Mouse (Mus musculus): Measurements from ENCODE around the gene Olfr315. TPM values are rescaled to one million over a fixed set of nuclear protein-coding genes. Genes with fewer than 3 reads are reported as not detected.
"Not testable (repeated sequence)": the region's sequence is repeated elsewhere in the genome, so short reads cannot be mapped to it uniquely, and the experiment has no call there.

Olfr315 gene
- polyA plus RNA-seq, 1 experiment from 2014 or later = not detected

- H3K27ac ChIP-seq = no peak overlapping the region
- no peak for DNase-seq (ENCODE audit: extremely low spot score, low spot score)
- no peak overlapping the region for H3K4me3 ChIP-seq
- 0 out of 2 replicates have a peak, but pooled peaks cover 8% of the 10 kb centered on the region for H3K4me1 ChIP-seq
- WGBS = 90% methylated on average over 6 of the region's 6 CpGs
- no peaks in the 10 kb centered on the region for H3K36me3 ChIP-seq (replicated peaks)
- H3K9me3 ChIP-seq = no peaks in the 10 kb centered on the region
- H3K27me3 ChIP-seq (ENCODE audit: poor library complexity, severe bottlenecking) = no peaks in the 10 kb centered on the region
These were observed 17.7 kb downstream of the Olfr315 start for GRCm38 (mm10) chr11:58790646-58791045.

DNA sequence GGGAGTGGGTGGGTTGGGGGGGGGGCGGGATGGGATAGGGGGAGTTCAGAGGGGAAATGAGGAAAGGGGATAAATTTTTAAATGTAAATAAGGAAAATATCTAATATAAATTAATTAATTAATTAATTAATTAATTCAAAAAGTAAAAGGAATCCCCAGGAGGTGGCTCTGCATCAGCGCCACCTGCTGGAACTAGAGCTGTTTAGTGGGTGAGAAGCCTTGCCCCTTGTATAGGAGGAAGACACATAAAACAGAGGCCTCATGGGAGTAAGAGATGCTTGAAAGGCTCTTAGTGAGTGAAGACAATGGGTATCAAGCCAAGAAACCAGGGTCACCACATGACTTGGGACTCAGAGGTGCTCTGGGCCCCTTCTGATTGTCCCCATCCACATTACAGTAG, 22.9 kb downstream of the Olfr315 start:
- no peaks in the 10 kb centered on the region for H3K9me3 ChIP-seq
- H3K36me3 ChIP-seq (replicated peaks) = no peaks in the 10 kb centered on the region
- no peaks in the 10 kb centered on the region for H3K4me1 ChIP-seq
- DNase-seq (ENCODE audit: extremely low spot score, low spot score) = no peak
- 90% methylated on average over 2 of the region's 2 CpGs for WGBS
- no peak overlapping the region for H3K27ac ChIP-seq
- no peak overlapping the region for H3K4me3 ChIP-seq
- H3K27me3 ChIP-seq (ENCODE audit: poor library complexity, severe bottlenecking) = no peaks in the 10 kb centered on the region

DNA sequence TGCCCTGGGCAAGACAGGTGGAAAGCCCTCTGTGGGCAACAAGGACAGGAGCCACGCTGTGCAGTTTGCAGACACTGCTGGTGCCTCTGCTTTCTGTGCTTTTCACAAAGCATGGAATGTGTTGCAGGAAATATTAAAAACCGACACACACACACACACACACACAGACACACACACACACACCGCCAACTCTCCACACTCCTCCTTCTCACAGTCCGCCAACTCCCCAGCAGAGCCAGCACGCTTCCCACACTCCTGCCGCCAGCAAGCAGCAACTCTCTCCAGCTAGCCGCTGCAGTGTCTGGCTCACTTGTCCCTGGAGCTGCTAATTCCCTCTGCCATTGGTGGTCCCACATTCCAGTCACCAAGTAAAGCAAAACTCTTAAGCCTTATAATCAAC, 23.9 kb downstream of the Olfr315 start:
- no peaks in the 10 kb centered on the region for H3K36me3 ChIP-seq (replicated peaks)
- H3K9me3 ChIP-seq = no peaks in the 10 kb centered on the region
- H3K4me3 ChIP-seq = no peak overlapping the region
- no peak for DNase-seq (ENCODE audit: extremely low spot score, low spot score)
- H3K27me3 ChIP-seq (ENCODE audit: poor library complexity, severe bottlenecking) = no peaks in the 10 kb centered on the region
- H3K27ac ChIP-seq = no peak overlapping the region
- 79% methylated on average over 7 of the region's 7 CpGs for WGBS
- peaks cover 9% of the 10 kb centered on the region for H3K4me1 ChIP-seq

- H3K9me3 ChIP-seq = no peaks in the 10 kb centered on the region
- H3K27me3 ChIP-seq (ENCODE audit: poor library complexity, severe bottlenecking) = no peaks in the 10 kb centered on the region
- 80% methylated on average over 5 of the region's 5 CpGs for WGBS
- no peak overlapping the region for H3K4me3 ChIP-seq
- H3K36me3 ChIP-seq (replicated peaks) = no peaks in the 10 kb centered on the region
- peaks cover 17% of the 10 kb centered on the region for H3K4me1 ChIP-seq
- H3K27ac ChIP-seq = no peak overlapping the region
- DNase-seq (ENCODE audit: extremely low spot score, low spot score) = no peak
These were observed 26.8 kb downstream of the Olfr315 start for GRCm38 (mm10) chr11:58799747-58800146.

DNA sequence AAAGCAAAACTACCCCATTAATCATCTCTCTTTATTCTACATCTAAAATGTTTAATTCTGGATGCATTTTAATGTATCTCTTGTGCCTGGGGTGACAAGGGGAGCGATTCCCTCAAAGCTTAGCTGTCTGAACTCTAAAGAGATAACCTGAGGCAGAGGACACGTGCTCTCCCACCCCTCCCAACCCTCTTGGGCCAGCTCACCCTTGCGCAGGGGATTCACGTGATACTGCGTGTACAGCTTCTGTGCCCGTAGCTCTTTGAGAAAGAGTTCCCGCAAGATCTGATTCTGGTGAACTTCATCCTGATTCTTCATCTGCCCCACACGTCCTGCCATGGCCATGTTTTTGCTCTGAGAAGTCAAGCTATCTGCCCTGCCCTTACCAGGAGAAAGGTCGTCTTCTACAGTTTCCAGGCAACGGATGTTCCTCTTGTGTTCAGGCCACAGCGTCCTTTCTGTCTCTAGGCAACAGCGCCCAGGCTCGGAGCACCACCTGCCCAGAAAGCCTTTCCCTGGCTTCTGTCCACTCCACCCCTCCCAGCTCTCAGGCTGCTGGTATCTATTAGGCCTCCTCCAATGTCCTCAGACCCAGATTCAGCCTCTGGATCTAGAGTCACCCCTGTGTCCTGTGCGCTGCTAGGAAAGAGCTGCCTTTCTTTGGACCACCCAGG, 28.7 kb downstream of the Olfr315 start, which contains the start of gene Fam183b:
Fam183b (minus strand) TSS at position 403 of the 671 bp plus-strand sequence.
- DNase-seq (ENCODE audit: extremely low spot score, low spot score) = peak; percentile 21
- 35% methylated on average over 14 of the region's 14 CpGs for WGBS
- Histone ChIP-seq H3K36me3 (replicated peaks) (no peaks in the 10 kb centered on the region), H3K9me3 (no peaks in the 10 kb centered on the region), H3K4me3 (peak within 1 kb of the TSS; percentile 21; the same call in 1 of the 2 replicates), H3K4me1 (peaks cover 17% of the 10 kb centered on the region), H3K27me3 (ENCODE audit: poor library complexity, severe bottlenecking) (no peaks in the 10 kb centered on the region), H3K27ac (0 out of 2 replicates have a peak within 1 kb of the TSS, but pooled peaks have one; percentile 35)

- no peaks in the 10 kb centered on the region for H3K9me3 ChIP-seq
- 87% methylated on average over 4 of the region's 4 CpGs for WGBS
- no peak overlapping the region for H3K27ac ChIP-seq
- H3K27me3 ChIP-seq (ENCODE audit: poor library complexity, severe bottlenecking) = no peaks in the 10 kb centered on the region
- peaks cover 17% of the 10 kb centered on the region for H3K4me1 ChIP-seq
- DNase-seq (ENCODE audit: extremely low spot score, low spot score) = no peak
- no peak overlapping the region for H3K4me3 ChIP-seq
- H3K36me3 ChIP-seq (replicated peaks) = no peaks in the 10 kb centered on the region
These were observed 30.9 kb downstream of the Olfr315 start for GRCm38 (mm10) chr11:58803871-58804270.

- 89% methylated on average over 2 of the region's 2 CpGs for WGBS
- no peak for DNase-seq (ENCODE audit: extremely low spot score, low spot score)
- Histone ChIP-seq H3K27me3 (ENCODE audit: poor library complexity, severe bottlenecking) (no peaks in the 10 kb centered on the region), H3K27ac (no peak overlapping the region), H3K9me3 (no peaks in the 10 kb centered on the region), H3K36me3 (replicated peaks) (no peaks in the 10 kb centered on the region), H3K4me1 (peaks cover 17% of the 10 kb centered on the region), H3K4me3 (no peak overlapping the region)
These were observed 31.4 kb downstream of the Olfr315 start for GRCm38 (mm10) chr11:58804393-58804792.

DNA sequence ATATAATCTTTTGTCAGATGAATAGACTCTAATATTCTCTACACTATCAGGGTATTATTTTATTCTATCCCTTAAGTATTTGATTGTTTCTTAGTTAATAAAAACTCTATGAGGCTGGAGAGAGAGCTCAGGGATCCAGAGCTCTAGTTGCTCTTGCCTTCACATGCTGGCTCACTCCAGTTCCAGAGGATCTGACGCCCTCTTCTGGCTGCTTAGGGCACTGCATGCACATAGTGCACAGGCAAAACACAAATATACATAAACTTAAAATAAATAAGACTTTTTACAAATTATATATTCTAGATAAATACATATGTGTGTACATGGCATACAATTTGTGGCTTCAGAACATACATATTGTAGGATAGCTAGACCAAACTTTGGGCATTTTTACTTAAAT, 39.0 kb downstream of the Olfr315 start:
- 11% methylated on average over 1 of the region's 1 CpGs for WGBS
- no peak overlapping the region for H3K4me3 ChIP-seq
- no peaks in the 10 kb centered on the region for H3K27me3 ChIP-seq (ENCODE audit: poor library complexity, severe bottlenecking)
- no peaks in the 10 kb centered on the region for H3K4me1 ChIP-seq
- no peaks in the 10 kb centered on the region for H3K36me3 ChIP-seq (replicated peaks)
- no peak for DNase-seq (ENCODE audit: extremely low spot score, low spot score)
- no peak overlapping the region for H3K27ac ChIP-seq
- no peaks in the 10 kb centered on the region for H3K9me3 ChIP-seq

- not testable (repeated sequence) for H3K4me1 ChIP-seq; DNase-seq (ENCODE audit: extremely low spot score, low spot score); H3K27me3 ChIP-seq (ENCODE audit: poor library complexity, severe bottlenecking); H3K9me3 ChIP-seq; H3K27ac ChIP-seq; H3K36me3 ChIP-seq (replicated peaks); H3K4me3 ChIP-seq
- WGBS = 64% methylated on average over 1 of the region's 1 CpGs
These were observed 41.7 kb downstream of the Olfr315 start, which contains the start of gene Olfr313 for GRCm38 (mm10) chr11:58814700-58815099. Olfr313 (plus strand) TSS chr11:58815000.

GRCm38 (mm10) chr11:58815676-58816075, 42.7 kb downstream of the Olfr315 start:
- Histone ChIP-seq H3K4me3 (no peak overlapping the region), H3K9me3 (no peaks in the 10 kb centered on the region), H3K27me3 (ENCODE audit: poor library complexity, severe bottlenecking) (no peaks in the 10 kb centered on the region), H3K4me1 (no peaks in the 10 kb centered on the region), H3K27ac (no peak overlapping the region), H3K36me3 (replicated peaks) (no peaks in the 10 kb centered on the region)
- DNase-seq (ENCODE audit: extremely low spot score, low spot score) = no peak
- 89% methylated on average over 1 of the region's 1 CpGs for WGBS

DNA sequence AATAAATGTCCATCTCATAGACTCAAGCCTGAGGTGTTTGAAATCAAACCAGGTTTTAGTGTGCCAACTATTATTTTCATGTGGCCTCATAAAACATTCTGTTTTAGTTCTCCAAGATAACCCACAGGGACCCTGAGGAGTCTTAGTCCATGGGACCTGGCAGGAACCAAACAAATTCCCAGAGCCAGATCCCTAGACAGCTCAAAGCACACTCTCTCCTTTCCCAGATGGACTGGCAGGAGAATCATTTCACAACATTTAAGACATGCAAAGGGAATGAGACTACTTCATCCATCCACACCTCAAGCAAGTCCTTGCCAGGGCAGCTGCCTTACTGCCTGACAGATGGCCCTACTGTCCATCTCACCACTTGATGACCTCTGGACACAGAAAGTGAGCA, 55.9 kb downstream of the Olfr315 start, which contains the start of gene Olfr312:
Olfr312 (plus strand) TSS at position 301 of the 400 bp plus-strand sequence.
- H3K4me1 ChIP-seq; H3K36me3 ChIP-seq (replicated peaks); H3K27me3 ChIP-seq (ENCODE audit: poor library complexity, severe bottlenecking); H3K9me3 ChIP-seq; DNase-seq (ENCODE audit: extremely low spot score, low spot score); H3K4me3 ChIP-seq; H3K27ac ChIP-seq: not testable (repeated sequence)

GRCm38 (mm10) chr11:58829764-58830163, 56.8 kb downstream of the Olfr315 start:
- no peaks in the 10 kb centered on the region for H3K27me3 ChIP-seq (ENCODE audit: poor library complexity, severe bottlenecking)
- H3K4me3 ChIP-seq = no peak overlapping the region
- H3K27ac ChIP-seq = no peak overlapping the region
- no peaks in the 10 kb centered on the region for H3K4me1 ChIP-seq
- H3K36me3 ChIP-seq (replicated peaks) = no peaks in the 10 kb centered on the region
- no peaks in the 10 kb centered on the region for H3K9me3 ChIP-seq
- DNase-seq (ENCODE audit: extremely low spot score, low spot score) = no peak
- 83% methylated on average over 3 of the region's 3 CpGs for WGBS
